Mouse (Mus musculus) erythroid progenitor cell, adult 5-6 weeks (primary cell): Measurements from ENCODE around the gene Akt1s1. TPM values are rescaled to one million over a fixed set of nuclear protein-coding genes. Genes with fewer than 3 reads are reported as not detected.

ENCODE experiments used
- ATAC-seq: replicated peaks from 2 replicates; pipeline ENCODE4 v1.8.0; 2016; ENCODE audit warnings: moderate number of reproducible peaks, mild to moderate bottlenecking, moderate TSS enrichment, inconsistent platforms; ENCODE audit not compliant: poor library complexity, low FRiP score, severe bottlenecking
- total RNA-seq, 2 experiments: library from RNA; stranded (forward) in 1 of 2; stranded (reverse) in 1 of 2; fragments of 150-400 nt in 1 of 2; fragments of 186-747, 209-891 nt in 1 of 2; gene quantifications; 2 replicates each; pipeline versions ENCODE4 v1.2.3 to v1.2.4; 2015 to 2017; ENCODE audit warnings: low replicate concordance in 2 of 2

Akt1s1 gene
- total RNA-seq, 2 experiments from 2014 or later: 3.8 to 27.8 TPM

- ATAC-seq: no peak
Measured at GRCm38 (mm10) chr7:44823409-44823808, 25.4 kb upstream of the Akt1s1 start.

GRCm38 (mm10) chr7:44824872-44825271 lies 23.9 kb upstream of the Akt1s1 start:
- ATAC-seq: peak; percentile 68

- ATAC-seq: no peak
Measured at GRCm38 (mm10) chr7:44826771-44827170, 22.0 kb upstream of the Akt1s1 start.

GRCm38 (mm10) chr7:44828706-44829105 lies 20.1 kb upstream of the Akt1s1 start:
- no peak for ATAC-seq

- no peak for ATAC-seq
Measured at GRCm38 (mm10) chr7:44832763-44833162, 16.0 kb upstream of the Akt1s1 start.

- ATAC-seq: no peak
Measured at GRCm38 (mm10) chr7:44835373-44836015, 13.3 kb upstream of the Akt1s1 start.

- no peak for ATAC-seq
Measured at GRCm38 (mm10) chr7:44836016-44836404, 12.8 kb upstream of the Akt1s1 start.

GRCm38 (mm10) chr7:44836423-44837053 lies 12.3 kb upstream of the Akt1s1 start:
- no peak for ATAC-seq

GRCm38 (mm10) chr7:44838073-44838472 lies 10.7 kb upstream of the Akt1s1 start:
- ATAC-seq: no peak

GRCm38 (mm10) chr7:44839171-44839490 lies 9.7 kb upstream of the Akt1s1 start:
- ATAC-seq: no peak

GRCm38 (mm10) chr7:44839491-44840191 lies 9.2 kb upstream of the Akt1s1 start:
- ATAC-seq: no peak

GRCm38 (mm10) chr7:44840426-44840825 lies 8.4 kb upstream of the Akt1s1 start:
- ATAC-seq: no peak

- no peak for ATAC-seq
Measured at GRCm38 (mm10) chr7:44841825-44842463, 6.8 kb upstream of the Akt1s1 start.

- ATAC-seq: no peak
Measured at GRCm38 (mm10) chr7:44845006-44845405, 3.8 kb upstream of the Akt1s1 start.

GRCm38 (mm10) chr7:44846804-44847203 lies 2.0 kb upstream of the Akt1s1 start:
- no peak for ATAC-seq

GRCm38 (mm10) chr7:44847772-44848171 lies 1.0 kb upstream of the Akt1s1 start:
- no peak for ATAC-seq

GRCm38 (mm10) chr7:44849416-44850111 lies 773 bp downstream of the Akt1s1 start:
- peak; percentile 55 for ATAC-seq

- ATAC-seq: no peak
Measured at GRCm38 (mm10) chr7:44850146-44850545, 1.4 kb downstream of the Akt1s1 start.

GRCm38 (mm10) chr7:44850789-44851624 lies 2.2 kb downstream of the Akt1s1 start:
- ATAC-seq: no peak
